Mouse (Mus musculus): ENCODE data around the gene Adam19.

DNA sequence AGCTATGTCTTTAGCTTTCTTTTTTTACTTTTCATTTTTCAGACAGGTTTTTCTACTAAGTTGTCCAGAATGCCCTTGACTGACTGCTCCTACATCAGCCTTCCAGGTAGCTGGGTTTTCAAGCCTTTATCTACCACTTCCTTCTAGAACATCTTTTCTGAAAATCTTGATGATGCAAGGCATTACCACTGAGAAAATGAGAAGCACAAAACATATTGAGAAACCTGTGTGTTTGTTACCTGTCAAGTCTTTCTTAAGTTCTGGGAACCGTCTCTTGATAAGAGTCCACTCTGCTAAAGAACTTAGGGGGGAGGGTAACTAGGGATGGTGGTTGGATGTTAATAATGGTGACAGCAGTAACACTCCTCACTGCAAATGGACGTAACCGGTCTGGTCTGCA lies 19.7 kb downstream of the Adam19 start:
- TF ChIP-seq USF1 (IDR thresholded peaks at IDR 0.05; ENCODE audit: low read depth) (no peak), CEBPB (IDR thresholded peaks at IDR 0.05; ENCODE audit: insufficient read depth, poor library complexity, severe bottlenecking) (no peak), POLR2A (IDR thresholded peaks at IDR 0.05; ENCODE audit: insufficient read length, low read depth) (no peak), E2F4 (IDR thresholded peaks at IDR 0.05; ENCODE audit: insufficient read depth) (no peak), TCF3 (IDR thresholded peaks at IDR 0.05; ENCODE audit: insufficient read length, low read depth) (no peak), MYOD1 (IDR thresholded peaks at IDR 0.05; ENCODE audit: control insufficient read depth in 1 of 3, insufficient read length in 2 of 3, low read depth in 2 of 3) (no peak), SRF (IDR thresholded peaks at IDR 0.05; ENCODE audit: control insufficient read depth, insufficient read length, low read depth) (no peak)

Measured in myocyte (in vitro differentiated cells).